Mouse (Mus musculus): Measurements from ENCODE around the gene Hsd17b12. TPM values are rescaled to one million over a fixed set of nuclear protein-coding genes. Genes with fewer than 3 reads are reported as not detected.

The Hsd17b12 gene
- polyA plus RNA-seq, 1 experiment from 2014 or later: 81.9 TPM

GRCm38 (mm10) chr2:94122182-94123041 is 35.4 kb downstream of the Hsd17b12 start:
- peak overlapping the region; percentile 60 for H3K9ac ChIP-seq (ENCODE audit: low read length)
- 15% methylated on average over 7 of the region's 7 CpGs for WGBS
- ATAC-seq (replicated peaks; ENCODE audit: extremely low read depth, insufficient read depth, low FRiP score): 0 out of 2 replicates have a peak, but pooled peaks have one; percentile 58
- H3K4me3 ChIP-seq (ENCODE audit: low read length): peak overlapping the region; percentile 33
- H3K36me3 ChIP-seq (ENCODE audit: control insufficient read depth, insufficient read depth): no peaks in the 10 kb centered on the region
- peak overlapping the region; percentile 59 for H3K4me2 ChIP-seq (ENCODE audit: low read depth, low read length)
- peaks cover 21% of the 10 kb centered on the region for H3K4me1 ChIP-seq (ENCODE audit: control insufficient read depth, insufficient read depth, low read length)
- no peaks in the 10 kb centered on the region for H3K9me3 ChIP-seq (replicated peaks; ENCODE audit: control insufficient read depth, low read length)
- no peaks in the 10 kb centered on the region for H3K27me3 ChIP-seq (ENCODE audit: control insufficient read depth, insufficient read depth, low read length)
- H3K27ac ChIP-seq (ENCODE audit: low read length): peak overlapping the region; percentile 97

GRCm38 (mm10) chr2:94103758-94104157 is 54.0 kb downstream of the Hsd17b12 start:
- Histone ChIP-seq H3K9me3 (replicated peaks; ENCODE audit: control insufficient read depth, low read length) (no peaks in the 10 kb centered on the region), H3K27me3 (ENCODE audit: control insufficient read depth, insufficient read depth, low read length) (no peaks in the 10 kb centered on the region), H3K9ac (ENCODE audit: low read length) (no peak overlapping the region), H3K4me3 (ENCODE audit: low read length) (no peak overlapping the region), H3K4me2 (ENCODE audit: low read depth, low read length) (no peak overlapping the region), H3K4me1 (ENCODE audit: control insufficient read depth, insufficient read depth, low read length) (no peaks in the 10 kb centered on the region), H3K36me3 (ENCODE audit: control insufficient read depth, insufficient read depth) (no peaks in the 10 kb centered on the region), H3K27ac (ENCODE audit: low read length) (no peak overlapping the region)
- WGBS: 96% methylated on average over 2 of the region's 2 CpGs
- no peak for ATAC-seq (replicated peaks; ENCODE audit: extremely low read depth, insufficient read depth, low FRiP score)

- no peaks in the 10 kb centered on the region for H3K36me3 ChIP-seq (ENCODE audit: control insufficient read depth, insufficient read depth)
- H3K4me3 ChIP-seq (ENCODE audit: low read length): no peak overlapping the region
- no peak for ATAC-seq (replicated peaks; ENCODE audit: extremely low read depth, insufficient read depth, low FRiP score)
- H3K4me2 ChIP-seq (ENCODE audit: low read depth, low read length): no peak overlapping the region
- no peak overlapping the region for H3K27ac ChIP-seq (ENCODE audit: low read length)
- no peaks in the 10 kb centered on the region for H3K4me1 ChIP-seq (ENCODE audit: control insufficient read depth, insufficient read depth, low read length)
- H3K9ac ChIP-seq (ENCODE audit: low read length): no peak overlapping the region
- H3K9me3 ChIP-seq (replicated peaks; ENCODE audit: control insufficient read depth, low read length): no peaks in the 10 kb centered on the region
- H3K27me3 ChIP-seq (ENCODE audit: control insufficient read depth, insufficient read depth, low read length): no peaks in the 10 kb centered on the region
- WGBS: 86% methylated on average over 1 of the region's 1 CpGs
Observed at GRCm38 (mm10) chr2:94089901-94090300, 67.9 kb downstream of the Hsd17b12 start.

DNA sequence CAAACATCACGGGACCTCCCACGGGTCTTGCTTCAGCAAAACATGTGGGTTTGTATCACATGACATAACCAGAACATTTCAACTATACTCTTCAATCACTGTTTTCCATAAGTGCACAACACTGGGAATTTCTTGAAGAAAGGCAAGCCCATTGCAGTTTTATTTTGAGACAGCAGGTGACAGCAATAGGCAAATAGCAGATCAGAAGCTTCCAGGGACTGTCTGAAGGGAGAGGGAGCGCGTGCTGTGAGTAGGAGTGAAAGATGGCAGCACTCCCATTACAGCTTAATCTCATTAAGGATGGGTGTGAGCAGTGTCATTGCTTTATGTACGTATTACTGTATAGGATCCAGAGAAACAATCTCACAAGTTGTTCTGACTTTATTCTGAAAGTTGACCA is 88.3 kb downstream of the Hsd17b12 start:
- Histone ChIP-seq H3K4me2 (ENCODE audit: low read depth, low read length) (no peak overlapping the region), H3K9ac (ENCODE audit: low read length) (no peak overlapping the region), H3K27ac (ENCODE audit: low read length) (no peak overlapping the region), H3K27me3 (ENCODE audit: control insufficient read depth, insufficient read depth, low read length) (no peaks in the 10 kb centered on the region), H3K4me3 (ENCODE audit: low read length) (no peak overlapping the region), H3K4me1 (ENCODE audit: control insufficient read depth, insufficient read depth, low read length) (0 out of 2 replicates have a peak, but pooled peaks cover 2% of the 10 kb centered on the region), H3K9me3 (replicated peaks; ENCODE audit: control insufficient read depth, low read length) (peaks cover 5% of the 10 kb centered on the region; the same call in 1 of the 2 replicates), H3K36me3 (ENCODE audit: control insufficient read depth, insufficient read depth) (0 out of 2 replicates have a peak, but pooled peaks cover 5% of the 10 kb centered on the region)
- WGBS: 73% methylated on average over 5 of the region's 5 CpGs
- no peak for ATAC-seq (replicated peaks; ENCODE audit: extremely low read depth, insufficient read depth, low FRiP score)

DNA sequence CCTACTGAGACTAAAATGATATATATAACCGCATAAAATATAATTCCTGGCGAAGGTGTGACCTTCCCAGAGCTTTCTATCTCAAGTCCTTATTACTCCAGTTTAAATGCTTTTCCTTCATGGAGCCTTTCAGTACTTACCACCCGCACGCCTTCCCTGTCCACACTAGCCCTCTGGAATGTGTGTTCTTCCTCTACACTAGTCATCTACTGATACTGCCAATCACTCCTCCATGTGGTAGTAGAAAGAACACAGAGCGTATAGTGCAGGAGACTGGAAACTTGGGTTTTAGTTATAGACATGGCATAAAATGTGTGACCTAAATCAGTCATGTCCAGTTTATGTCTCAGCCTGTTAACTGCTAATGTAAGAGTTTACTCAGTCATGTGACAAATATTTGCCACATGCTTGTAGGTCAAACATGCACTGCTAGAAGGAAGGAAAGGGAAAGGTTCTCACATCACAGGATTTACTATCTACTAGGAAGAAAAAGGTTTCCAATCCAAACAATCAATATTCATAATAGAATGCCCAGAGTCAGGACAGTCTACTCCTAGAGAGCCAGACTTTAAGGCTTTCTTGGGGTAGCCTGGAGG is 91.1 kb downstream of the Hsd17b12 start:
- 0 out of 2 replicates have a peak, but pooled peaks cover 2% of the 10 kb centered on the region for H3K4me1 ChIP-seq (ENCODE audit: control insufficient read depth, insufficient read depth, low read length)

DNA sequence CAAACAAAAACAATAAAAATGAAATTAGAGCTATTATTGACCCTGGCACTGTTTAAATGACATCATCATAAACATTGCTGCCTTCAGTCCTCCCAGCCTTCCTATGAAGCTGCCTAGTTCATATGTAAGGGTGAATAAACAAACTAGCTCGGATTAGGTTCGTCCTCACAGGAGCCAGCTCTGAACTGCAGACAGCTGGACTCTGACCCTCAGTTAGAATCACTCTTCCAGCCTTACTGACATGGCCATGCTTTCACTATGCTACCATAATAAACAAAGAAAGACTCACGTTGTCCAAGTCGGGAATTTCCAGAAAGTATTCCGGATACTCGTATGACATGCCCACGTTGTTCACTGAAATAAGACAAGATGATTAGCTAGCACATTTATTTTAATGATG is 91.6 kb downstream of the Hsd17b12 start:
- Histone ChIP-seq H3K9me3 (replicated peaks; ENCODE audit: control insufficient read depth, low read length) (peaks cover 5% of the 10 kb centered on the region; the same call in 1 of the 2 replicates), H3K4me3 (ENCODE audit: low read length) (no peak overlapping the region), H3K27ac (ENCODE audit: low read length) (no peak overlapping the region), H3K9ac (ENCODE audit: low read length) (no peak overlapping the region), H3K4me1 (ENCODE audit: control insufficient read depth, insufficient read depth, low read length) (0 out of 2 replicates have a peak, but pooled peaks cover 2% of the 10 kb centered on the region), H3K27me3 (ENCODE audit: control insufficient read depth, insufficient read depth, low read length) (no peaks in the 10 kb centered on the region), H3K4me2 (ENCODE audit: low read depth, low read length) (no peak overlapping the region), H3K36me3 (ENCODE audit: control insufficient read depth, insufficient read depth) (0 out of 2 replicates have a peak, but pooled peaks cover 5% of the 10 kb centered on the region)
- 66% methylated on average over 7 of the region's 7 CpGs for WGBS
- ATAC-seq (replicated peaks; ENCODE audit: extremely low read depth, insufficient read depth, low FRiP score): no peak

More for the DNA sequence above, 91.1 kb downstream of the Hsd17b12 start:
- 52% methylated on average over 5 of the region's 5 CpGs for WGBS
- no peak; the same call in 1 of the 2 replicates for ATAC-seq (replicated peaks; ENCODE audit: extremely low read depth, insufficient read depth, low FRiP score)
- H3K27ac ChIP-seq (ENCODE audit: low read length): no peak overlapping the region
- no peaks in the 10 kb centered on the region for H3K27me3 ChIP-seq (ENCODE audit: control insufficient read depth, insufficient read depth, low read length)
- H3K4me2 ChIP-seq (ENCODE audit: low read depth, low read length): no peak overlapping the region
- no peak overlapping the region for H3K9ac ChIP-seq (ENCODE audit: low read length)
- 0 out of 2 replicates have a peak, but pooled peaks cover 5% of the 10 kb centered on the region for H3K36me3 ChIP-seq (ENCODE audit: control insufficient read depth, insufficient read depth)
- peaks cover 5% of the 10 kb centered on the region; the same call in 1 of the 2 replicates for H3K9me3 ChIP-seq (replicated peaks; ENCODE audit: control insufficient read depth, low read length)
- no peak overlapping the region for H3K4me3 ChIP-seq (ENCODE audit: low read length)

- Histone ChIP-seq H3K9me3 (replicated peaks; ENCODE audit: control insufficient read depth, low read length) (no peaks in the 10 kb centered on the region), H3K27ac (ENCODE audit: low read length) (no peak overlapping the region), H3K4me3 (ENCODE audit: low read length) (no peak overlapping the region), H3K4me1 (ENCODE audit: control insufficient read depth, insufficient read depth, low read length) (0 out of 2 replicates have a peak, but pooled peaks cover 2% of the 10 kb centered on the region), H3K36me3 (ENCODE audit: control insufficient read depth, insufficient read depth) (no peaks in the 10 kb centered on the region), H3K27me3 (ENCODE audit: control insufficient read depth, insufficient read depth, low read length) (no peaks in the 10 kb centered on the region), H3K4me2 (ENCODE audit: low read depth, low read length) (no peak overlapping the region), H3K9ac (ENCODE audit: low read length) (no peak overlapping the region)
- no peak for ATAC-seq (replicated peaks; ENCODE audit: extremely low read depth, insufficient read depth, low FRiP score)
- 82% methylated on average over 4 of the region's 4 CpGs for WGBS
Observed at GRCm38 (mm10) chr2:94062791-94063190, 95.0 kb downstream of the Hsd17b12 start.

GRCm38 (mm10) chr2:94059459-94059858 is 98.3 kb downstream of the Hsd17b12 start:
- no peak overlapping the region for H3K4me3 ChIP-seq (ENCODE audit: low read length)
- no peak overlapping the region for H3K4me2 ChIP-seq (ENCODE audit: low read depth, low read length)
- H3K4me1 ChIP-seq (ENCODE audit: control insufficient read depth, insufficient read depth, low read length): no peaks in the 10 kb centered on the region
- H3K36me3 ChIP-seq (ENCODE audit: control insufficient read depth, insufficient read depth): no peaks in the 10 kb centered on the region
- H3K9me3 ChIP-seq (replicated peaks; ENCODE audit: control insufficient read depth, low read length): no peaks in the 10 kb centered on the region
- H3K27ac ChIP-seq (ENCODE audit: low read length): no peak overlapping the region
- WGBS: 69% methylated on average over 5 of the region's 5 CpGs
- no peaks in the 10 kb centered on the region for H3K27me3 ChIP-seq (ENCODE audit: control insufficient read depth, insufficient read depth, low read length)
- no peak for ATAC-seq (replicated peaks; ENCODE audit: extremely low read depth, insufficient read depth, low FRiP score)
- H3K9ac ChIP-seq (ENCODE audit: low read length): no peak overlapping the region

DNA sequence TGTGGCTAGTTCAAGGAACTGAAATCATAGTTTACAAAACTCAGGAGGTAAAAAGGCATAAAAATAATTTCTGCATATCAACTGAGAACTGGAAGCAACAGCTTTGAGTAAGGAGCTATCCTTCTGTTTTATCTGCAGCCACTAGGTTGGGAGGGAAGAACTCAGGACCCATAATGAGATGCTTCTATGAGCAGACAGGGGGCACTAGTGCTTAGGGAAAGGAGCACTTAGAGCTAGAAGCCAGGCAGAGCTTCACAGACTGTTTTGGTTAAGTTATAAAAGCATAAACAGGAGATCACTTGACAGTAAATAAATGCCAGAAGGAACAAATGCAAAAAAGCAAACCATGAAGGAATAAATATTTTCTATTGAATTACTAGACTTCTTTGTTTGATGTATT is 103.0 kb downstream of the Hsd17b12 start:
- no peak overlapping the region for H3K9ac ChIP-seq (ENCODE audit: low read length)
- no peaks in the 10 kb centered on the region for H3K36me3 ChIP-seq (ENCODE audit: control insufficient read depth, insufficient read depth)
- no peak overlapping the region for H3K4me3 ChIP-seq (ENCODE audit: low read length)
- no peak for ATAC-seq (replicated peaks; ENCODE audit: extremely low read depth, insufficient read depth, low FRiP score)
- no peaks in the 10 kb centered on the region for H3K9me3 ChIP-seq (replicated peaks; ENCODE audit: control insufficient read depth, low read length)
- H3K4me2 ChIP-seq (ENCODE audit: low read depth, low read length): no peak overlapping the region
- no peak overlapping the region for H3K27ac ChIP-seq (ENCODE audit: low read length)
- no peaks in the 10 kb centered on the region for H3K4me1 ChIP-seq (ENCODE audit: control insufficient read depth, insufficient read depth, low read length)
- H3K27me3 ChIP-seq (ENCODE audit: control insufficient read depth, insufficient read depth, low read length): no peaks in the 10 kb centered on the region

All from heart, embryonic 16.5 days (tissue).